Mouse (Mus musculus): Measurements from ENCODE around the gene Olfr1134.
"Not testable (repeated sequence)": the region's sequence is repeated elsewhere in the genome, so short reads cannot be mapped to it uniquely, and the experiment has no call there.

Gene Olfr1134

GRCm38 (mm10) chr2:87658360-87658759 is at the start of gene Olfr1134:
Olfr1134 (minus strand) TSS chr2:87658460.
- in situ Hi-C loops (cut with MboI), result no loop called here

GRCm38 (mm10) chr2:87693847-87694246 is 35.6 kb upstream of the Olfr1134 start, which contains the start of gene Olfr1136:
Olfr1136 (minus strand) TSS chr2:87693947.
- in situ Hi-C loops (cut with MboI), result no loop called here

GRCm38 (mm10) chr2:87673564-87673963 is 15.3 kb upstream of the Olfr1134 start, which contains the start of gene Olfr1135:
Olfr1135 (minus strand) TSS chr2:87673664.
- in situ Hi-C loops (cut with MboI), result no loop called here

GRCm38 (mm10) chr2:87647274-87647673 is 11.0 kb downstream of the Olfr1134 start, which contains the start of gene Olfr1133:
Olfr1133 (minus strand) TSS chr2:87647374.
- in situ Hi-C loops (cut with MboI), result no loop called here

GRCm38 (mm10) chr2:87642441-87642840 is 15.8 kb downstream of the Olfr1134 start:
- in situ Hi-C loops (cut with MboI), result no loop called here

GRCm38 (mm10) chr2:87637435-87637834 is 20.8 kb downstream of the Olfr1134 start, which contains the start of gene Olfr1132:
Olfr1132 (minus strand) TSS chr2:87637535.
- in situ Hi-C loops (cut with MboI), result no loop called here

GRCm38 (mm10) chr2:87626804-87627203 is 31.5 kb downstream of the Olfr1134 start, which contains the start of gene Olfr1131:
Olfr1131 (plus strand) TSS chr2:87627104.
- in situ Hi-C loops (cut with MboI), result no loop called here

GRCm38 (mm10) chr2:87605912-87606311 is 52.3 kb downstream of the Olfr1134 start, which contains the start of gene Olfr1130:
Olfr1130 (plus strand) TSS chr2:87606212.
- in situ Hi-C loops (cut with MboI), result not testable (repeated sequence)
